Mouse (Mus musculus) heart, embryonic 13.5 days (tissue): Measurements from ENCODE around the gene Cdca7l. TPM values are rescaled to one million over a fixed set of nuclear protein-coding genes. Genes with fewer than 3 reads are reported as not detected.

Experiments
- ATAC-seq: fragments of 200-750 bp; cut with Nextera tagmentation; 2 replicates; pipeline ENCODE4 v1.8.0; 2017; ENCODE audit warnings: moderate TSS enrichment; ENCODE audit not compliant: insufficient number of reproducible peaks, low FRiP score, low TSS enrichment; ENCODE audit errors: extremely low read depth
- H3K27ac ChIP-seq: fragments of 300-500 bp; sonication (generic); replicated peaks from 2 replicates; pipeline ENCODE4 v1.5.1; 2015; ENCODE audit warnings: moderate library complexity, mild to moderate bottlenecking, inconsistent platforms
- H3K27me3 ChIP-seq: fragments of 300-500 bp; sonication (generic); replicated peaks from 2 replicates; pipeline ENCODE4 v1.6.1; 2015; ENCODE audit warnings: mild to moderate bottlenecking, inconsistent platforms
- H3K36me3 ChIP-seq: fragments of 300-500 bp; sonication (generic); 2 replicates; pipeline ENCODE4 v1.6.1; 2015; ENCODE audit warnings: mild to moderate bottlenecking, inconsistent platforms
- H3K4me1 ChIP-seq: fragments of 300-500 bp; sonication (generic); 2 replicates; pipeline ENCODE4 v1.6.1; 2015; ENCODE audit warnings: inconsistent platforms
- H3K4me2 ChIP-seq: fragments of 300-500 bp; sonication (generic); 2 replicates; pipeline ENCODE4 v1.6.1; 2015; ENCODE audit warnings: inconsistent platforms, mild to moderate bottlenecking, moderate library complexity
- H3K4me3 ChIP-seq: fragments of 300-500 bp; sonication (generic); 2 replicates; pipeline ENCODE4 v1.5.1; 2015; ENCODE audit warnings: moderate library complexity, mild to moderate bottlenecking, inconsistent platforms
- H3K9ac ChIP-seq: fragments of 300-500 bp; sonication (generic); 2 replicates; pipeline ENCODE4 v1.6.1; 2015; ENCODE audit warnings: inconsistent platforms, mild to moderate bottlenecking, moderate library complexity
- H3K9me3 ChIP-seq: fragments of 300-500 bp; sonication (generic); 2 replicates; pipeline ENCODE4 v1.6.1; 2016; ENCODE audit warnings: inconsistent platforms
- WGBS: fragments of 180-500 bp; shearing (Covaris S2); methylation state at CpG from one replicate; pipeline ENCODE4 v1.1.7; 2015; ENCODE audit warnings: mixed read lengths; 5-methylcytosine and 5-hydroxymethylcytosine counted together
- polyA plus RNA-seq: library from polyadenylated mRNA; unstranded; fragments of >200 nt; fragmentation: Nextera tagmentation; extraction: Ambion mirVana; gene quantifications from 2 replicates; pipeline ENCODE4 v1.2.1, GENCODE M21; 2015

The Cdca7l gene
- polyA plus RNA-seq, 1 experiment from 2014 or later: 15.4 TPM

- H3K36me3 ChIP-seq: no peaks in the 10 kb centered on the region
- H3K4me2 ChIP-seq: no peak overlapping the region
- no peaks in the 10 kb centered on the region for H3K9me3 ChIP-seq
- ATAC-seq: no peak
- no peaks in the 10 kb centered on the region for H3K4me1 ChIP-seq
- WGBS: 36% methylated on average over 10 of the region's 10 CpGs
- H3K27me3 ChIP-seq: no peaks in the 10 kb centered on the region; the same call in 1 of the 2 replicates
- H3K9ac ChIP-seq: no peak overlapping the region
- H3K4me3 ChIP-seq: no peak overlapping the region
- no peak overlapping the region for H3K27ac ChIP-seq
Observed at GRCm38 (mm10) chr12:117914613-117915245, 110.6 kb downstream of the Cdca7l start.

- Histone ChIP-seq H3K9ac (no peak overlapping the region), H3K27me3 (no peaks in the 10 kb centered on the region; the same call in 1 of the 2 replicates), H3K4me3 (no peak overlapping the region), H3K27ac (no peak overlapping the region), H3K36me3 (no peaks in the 10 kb centered on the region), H3K9me3 (no peaks in the 10 kb centered on the region), H3K4me1 (no peaks in the 10 kb centered on the region), H3K4me2 (no peak overlapping the region)
- WGBS: 66% methylated on average over 10 of the region's 10 CpGs
- ATAC-seq: no peak
Observed at GRCm38 (mm10) chr12:117915826-117916588, 111.9 kb downstream of the Cdca7l start.
